Mouse (Mus musculus): ENCODE data around the gene Zdhhc3.

DNA sequence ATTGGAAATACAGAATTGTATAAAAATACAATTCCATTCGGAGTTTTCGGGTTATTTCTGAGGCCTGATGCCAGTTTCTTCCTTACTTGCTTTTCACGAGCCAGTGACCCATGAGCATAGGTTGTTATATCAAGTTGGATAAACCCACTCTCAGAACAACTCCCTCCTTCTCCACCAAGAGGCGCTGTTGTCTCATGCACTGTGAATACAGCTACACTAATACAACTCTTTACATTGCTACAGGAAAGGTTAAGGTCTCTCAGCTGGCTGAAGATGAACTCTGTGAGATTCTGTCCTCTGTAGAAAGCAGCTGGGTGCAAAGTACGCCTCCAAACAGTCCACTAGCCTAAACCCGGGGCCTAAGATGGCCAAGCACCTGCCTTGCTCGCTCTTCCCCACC, 46.3 kb upstream of the Zdhhc3 start:
- no peak for TF ChIP-seq POLR2A (IDR thresholded peaks at IDR 0.05; ENCODE audit: low read depth, low read length)
- TF ChIP-seq CTCF (conservative IDR thresholded peaks at IDR 0.05; ENCODE audit: insufficient read depth, insufficient read length, low read depth, low read length), result peak; percentile 56

All from kidney, adult 2 months (tissue).